Mouse (Mus musculus): Measurements from ENCODE around the gene Ablim2.
A peak's percentile ranks its signal among the peaks of the same experiment; 100 is the strongest.

Ablim2 gene

DNA sequence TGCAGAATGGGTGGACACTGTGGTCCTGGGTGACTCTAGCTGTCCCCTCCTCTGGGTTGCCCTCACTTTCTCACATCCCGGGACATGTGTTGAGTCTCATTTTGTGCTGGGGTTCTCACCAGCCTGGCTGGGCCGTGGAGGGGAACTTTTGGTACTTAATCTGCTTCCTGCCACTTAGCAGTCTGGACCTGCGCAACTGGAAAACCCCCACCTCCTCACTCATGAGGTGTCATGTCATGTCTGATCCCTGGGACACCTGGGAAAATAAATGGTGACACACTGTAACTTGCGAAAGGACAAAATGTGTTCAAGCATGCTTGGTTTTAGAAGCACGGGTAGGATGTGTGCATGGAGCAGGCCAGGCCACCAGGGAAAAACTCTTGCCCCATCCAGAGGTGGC is 127.0 kb downstream of the Ablim2 start:
- no peak for DNase-seq (ENCODE audit: low spot score)

- no peak for DNase-seq (ENCODE audit: low spot score)
Measured at GRCm38 (mm10) chr5:35888959-35889358, 131.3 kb downstream of the Ablim2 start.

DNA sequence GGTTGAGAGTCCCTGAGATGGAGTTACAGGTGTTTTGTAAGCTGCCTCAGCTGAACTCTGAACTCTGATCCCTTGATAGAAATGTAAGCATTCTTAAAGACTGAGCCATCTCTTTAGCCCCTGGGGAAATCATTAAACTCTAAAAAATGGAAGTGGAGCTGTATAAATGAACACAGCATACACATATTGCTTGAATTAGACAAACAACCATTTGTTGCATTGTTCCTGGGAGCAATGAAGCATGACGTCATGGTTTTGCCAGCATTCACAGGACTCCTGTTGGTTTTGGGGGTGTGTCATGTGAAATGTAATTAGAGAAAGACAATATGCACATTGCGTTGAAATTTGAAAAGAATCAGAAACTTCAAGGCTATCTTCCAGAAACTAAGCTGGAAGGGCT is 132.0 kb downstream of the Ablim2 start:
- DNase-seq (ENCODE audit: low spot score): no peak

DNA sequence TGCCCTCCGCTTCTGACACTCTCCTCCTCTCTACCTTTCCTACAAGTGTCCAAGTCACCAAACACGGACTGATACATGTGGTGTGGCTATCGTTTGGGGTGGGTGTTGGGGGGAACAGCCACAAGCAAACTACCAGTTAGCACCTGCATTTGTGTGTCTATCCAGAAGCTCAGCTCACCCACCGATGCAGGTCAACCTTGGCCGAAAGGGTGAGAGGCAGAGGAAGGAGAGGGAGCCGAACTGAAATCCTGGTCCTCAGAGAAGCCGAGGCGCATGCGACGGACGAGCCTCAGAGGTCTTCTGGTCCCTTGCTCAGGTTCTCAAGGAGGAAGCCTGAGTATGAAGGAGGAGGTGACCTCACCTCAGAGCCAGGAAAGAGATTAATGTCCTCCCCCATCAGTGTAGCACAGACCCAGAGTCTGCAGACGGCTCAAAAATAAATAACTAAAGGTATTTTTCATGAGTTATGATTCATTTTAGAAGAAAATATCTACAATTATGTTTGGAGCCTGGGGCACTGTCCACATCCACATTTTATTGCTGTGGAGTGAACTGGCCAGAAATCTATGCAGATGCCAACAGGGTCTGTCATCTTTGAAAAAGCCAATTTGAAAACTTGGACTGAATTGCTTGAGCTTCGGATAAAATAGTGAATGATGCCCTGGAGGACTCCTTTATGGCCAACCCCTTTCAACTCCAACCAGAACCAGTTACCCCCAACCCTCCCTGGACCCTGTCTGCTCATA is 133.5 kb downstream of the Ablim2 start:
- no peak for DNase-seq (ENCODE audit: low spot score)

GRCm38 (mm10) chr5:35892363-35892762 is 134.7 kb downstream of the Ablim2 start:
- no peak for DNase-seq (ENCODE audit: low spot score)

DNA sequence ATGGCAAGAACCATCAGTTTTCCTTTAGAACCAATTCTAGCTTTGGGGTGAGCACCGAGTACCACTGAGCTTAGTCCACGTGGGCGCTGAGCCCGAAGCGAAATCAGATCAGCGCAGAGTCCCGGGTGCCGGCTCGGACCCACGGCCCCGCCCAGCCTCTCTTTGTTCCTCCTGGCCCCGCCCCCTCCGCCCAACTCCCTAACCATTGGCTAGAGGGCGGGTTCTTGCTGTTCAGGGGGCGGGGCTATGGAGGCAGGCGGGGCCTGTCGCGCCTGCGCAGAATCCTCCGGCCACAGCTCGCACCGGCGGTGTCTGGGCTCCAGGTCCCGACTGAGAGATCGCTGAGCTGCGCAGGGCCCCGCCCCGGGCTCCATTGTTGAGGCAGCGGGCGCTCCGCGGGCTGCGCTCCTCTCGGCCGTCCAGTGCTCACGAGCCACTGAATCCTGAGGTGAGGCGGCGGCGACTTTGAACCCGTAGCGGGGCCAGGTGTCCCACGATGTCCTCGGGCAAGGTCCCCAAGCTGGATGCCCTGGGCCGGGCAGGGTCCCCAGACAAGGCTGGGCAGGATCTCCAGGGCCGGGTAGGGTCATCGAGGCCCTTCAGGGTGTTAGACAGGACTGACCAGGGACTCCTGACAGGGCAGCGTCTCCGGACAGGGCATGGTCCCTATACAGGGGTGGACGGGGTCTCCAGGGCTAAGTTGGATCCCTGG is 135.6 kb downstream of the Ablim2 start, which contains the start of gene Afap1:
TSS of gene Afap1 (plus strand) at position 227 of the 712 bp plus-strand sequence.
- DNase-seq (ENCODE audit: low spot score): peak; percentile 97

GRCm38 (mm10) chr5:35893805-35894260 is 136.2 kb downstream of the Ablim2 start:
- no peak for DNase-seq (ENCODE audit: low spot score)

GRCm38 (mm10) chr5:35894295-35895047 is 136.8 kb downstream of the Ablim2 start:
- DNase-seq (ENCODE audit: low spot score): no peak

- DNase-seq (ENCODE audit: low spot score): no peak
Measured at GRCm38 (mm10) chr5:35895926-35896325, 138.2 kb downstream of the Ablim2 start.

- no peak for DNase-seq (ENCODE audit: low spot score)
Measured at GRCm38 (mm10) chr5:35896556-35896955, 138.9 kb downstream of the Ablim2 start.

- no peak for DNase-seq (ENCODE audit: low spot score)
Measured at GRCm38 (mm10) chr5:35897147-35897546, 139.5 kb downstream of the Ablim2 start.

DNA sequence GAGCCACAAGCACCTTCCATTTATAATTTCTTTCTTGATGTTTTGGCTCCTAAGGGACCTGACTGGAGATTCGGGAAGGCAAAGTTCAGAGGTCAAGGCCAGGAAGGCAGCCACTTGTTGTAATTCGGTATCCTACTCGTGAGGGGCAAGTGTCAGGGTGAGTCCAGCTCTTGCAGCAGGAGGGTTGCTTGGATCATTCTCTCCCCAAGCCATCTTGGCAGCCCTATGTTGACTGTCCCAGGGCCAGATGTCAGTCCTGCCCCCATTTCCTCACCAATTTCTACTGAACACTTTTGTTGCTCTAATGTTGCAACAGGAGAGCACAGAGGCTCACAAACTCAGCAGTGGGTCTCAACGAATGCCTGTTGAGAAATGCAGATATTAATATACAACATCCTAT is 140.4 kb downstream of the Ablim2 start:
- no peak for DNase-seq (ENCODE audit: low spot score)

- DNase-seq (ENCODE audit: low spot score): no peak
Measured at GRCm38 (mm10) chr5:35898994-35899393, 141.3 kb downstream of the Ablim2 start.

GRCm38 (mm10) chr5:35900401-35901225 is 142.9 kb downstream of the Ablim2 start:
- DNase-seq (ENCODE audit: low spot score): no peak

DNA sequence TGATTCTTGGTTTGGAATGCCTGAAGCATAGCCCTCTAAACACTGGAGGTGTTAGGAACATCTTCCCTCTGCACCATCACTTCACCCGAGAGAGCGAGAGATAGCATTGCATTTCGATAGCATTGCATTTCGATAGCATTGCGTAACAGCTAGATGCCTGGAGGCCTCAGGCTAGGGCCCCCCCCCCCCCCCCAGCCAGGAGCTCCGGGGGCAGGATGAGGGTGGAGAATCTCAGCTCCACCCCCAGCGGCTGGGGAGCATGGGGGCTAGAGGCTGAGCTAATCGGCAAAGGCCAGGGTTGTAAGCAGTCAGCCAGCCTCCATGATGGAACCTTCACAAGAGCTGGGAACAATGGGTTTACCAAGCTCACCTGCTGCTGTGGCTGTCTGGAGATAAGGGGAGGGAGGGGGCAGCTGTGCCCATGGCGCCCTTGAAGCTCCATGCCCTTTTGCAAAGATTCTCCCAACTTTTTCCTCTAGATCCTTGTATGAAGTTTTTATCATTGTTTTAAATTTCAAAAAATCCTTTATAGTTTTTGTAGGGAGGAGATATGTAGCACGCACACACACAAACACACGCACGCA is 143.6 kb downstream of the Ablim2 start:
- no peak for DNase-seq (ENCODE audit: low spot score)

- DNase-seq (ENCODE audit: low spot score): no peak
Measured at GRCm38 (mm10) chr5:35903456-35903855, 145.8 kb downstream of the Ablim2 start.

- no peak for DNase-seq (ENCODE audit: low spot score)
Measured at GRCm38 (mm10) chr5:35905283-35905682, 147.6 kb downstream of the Ablim2 start.

DNA sequence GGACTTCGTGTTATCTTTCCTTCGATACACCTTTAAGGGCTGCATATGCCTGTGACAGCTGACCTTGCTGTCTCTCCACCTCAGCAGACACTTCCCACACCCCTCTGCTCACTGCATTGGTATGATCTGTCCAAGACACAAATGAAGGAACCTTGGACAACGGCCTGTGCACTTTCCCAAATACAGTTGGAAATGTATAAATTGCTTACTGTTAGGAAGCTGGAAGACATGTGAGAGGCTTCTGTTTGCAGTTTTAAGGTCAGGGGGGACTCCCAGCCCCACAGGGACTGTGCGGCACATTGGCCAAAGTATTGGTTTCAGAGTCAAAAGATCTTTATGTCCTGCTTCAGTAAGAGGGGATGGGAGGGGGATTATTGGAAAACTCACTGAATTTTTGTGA is 149.4 kb downstream of the Ablim2 start:
- DNase-seq (ENCODE audit: low spot score): no peak

DNA sequence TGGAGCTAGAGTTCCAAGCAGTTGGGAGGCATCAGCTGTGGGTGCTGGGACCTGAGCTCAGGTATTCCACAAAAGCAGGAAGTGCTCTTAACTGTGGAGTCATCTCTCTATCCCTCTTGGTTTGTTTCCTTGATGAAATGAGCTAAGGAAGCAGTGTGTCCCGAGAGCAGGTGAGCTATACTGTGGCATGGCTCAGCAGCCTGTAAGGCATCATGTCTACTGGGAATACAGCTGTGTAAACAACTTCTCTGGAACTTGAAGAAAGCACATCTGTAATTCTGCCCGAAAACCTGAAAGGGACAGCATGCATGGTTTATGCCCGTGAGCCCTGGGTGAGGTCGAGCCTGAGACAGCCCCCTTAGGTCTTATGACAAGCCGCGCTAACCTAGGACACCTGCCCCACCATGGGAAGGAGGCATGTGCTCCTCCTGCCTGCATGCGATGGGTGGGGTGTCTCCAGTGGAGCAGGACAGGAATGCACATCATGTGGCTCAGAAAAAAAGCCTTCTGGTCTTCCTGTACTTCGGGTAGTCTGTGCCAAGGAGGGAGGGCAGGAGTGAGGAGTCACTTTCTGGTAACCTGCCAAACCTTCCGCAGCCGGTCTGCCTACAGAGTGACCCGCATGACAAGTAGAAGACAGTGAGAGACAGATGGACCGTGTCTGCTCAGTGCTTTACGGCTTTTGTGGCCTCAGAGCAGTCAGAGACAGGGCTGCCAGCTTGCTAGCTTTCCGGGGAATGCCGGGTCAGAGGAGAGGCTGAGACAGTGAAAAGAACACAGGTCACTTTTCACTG is 150.2 kb downstream of the Ablim2 start:
- no peak for DNase-seq (ENCODE audit: low spot score)

DNA sequence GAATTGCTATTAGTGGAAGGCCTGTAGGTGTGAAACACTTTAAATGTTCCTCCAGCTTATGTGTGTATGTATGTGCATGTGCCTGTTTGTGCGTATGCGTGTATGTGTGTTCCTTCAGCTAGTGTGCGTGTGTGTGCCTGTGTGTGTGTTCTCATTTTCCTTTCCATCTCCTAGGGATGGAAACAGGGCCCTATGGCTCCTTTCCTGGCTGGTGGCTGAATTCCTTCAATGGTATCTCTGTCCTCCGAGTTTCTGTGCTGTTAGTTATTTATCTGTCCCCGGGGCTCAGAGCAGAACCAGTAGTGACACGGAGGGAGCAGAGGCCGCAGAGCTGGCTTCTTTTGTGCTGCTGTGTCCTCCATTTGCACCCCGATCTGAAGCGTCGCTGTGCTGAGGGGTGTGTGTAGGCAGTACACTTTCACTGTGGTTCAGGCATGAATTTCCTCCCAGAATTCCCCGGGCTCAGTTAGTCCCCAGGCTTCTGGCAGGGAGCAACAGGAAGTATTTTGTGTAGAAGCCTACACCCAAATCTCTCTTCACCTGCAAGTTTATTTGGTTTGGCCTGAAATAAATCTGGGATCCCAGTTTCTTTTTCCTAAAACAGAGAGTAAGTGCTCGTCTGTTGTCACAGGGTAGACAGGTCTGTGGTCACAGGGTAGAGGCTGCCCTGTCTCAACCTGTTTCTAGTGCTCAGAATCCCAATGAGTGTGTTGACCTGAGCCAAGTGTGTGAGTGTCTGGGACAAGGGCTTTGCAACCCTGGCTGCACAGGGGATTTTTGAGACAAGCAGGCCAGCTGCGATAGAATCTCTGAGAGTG is 151.2 kb downstream of the Ablim2 start:
- no peak for DNase-seq (ENCODE audit: low spot score)
